Mouse (Mus musculus): ENCODE data around the gene Lrwd1.

- TF ChIP-seq CTCF (IDR thresholded peaks at IDR 0.05; ENCODE audit: low read depth, low read length) (no peak), POLR2A (IDR thresholded peaks at IDR 0.05; ENCODE audit: borderline replicate concordance, low read depth, low read length) (no peak)
Measured at GRCm38 (mm10) chr5:136073526-136073925, 62.3 kb downstream of the Lrwd1 start.

All from bone marrow macrophage, adult 2 months (primary cell).